Mouse (Mus musculus): ENCODE results near the gene Grap. TPM values are rescaled to one million over a fixed set of nuclear protein-coding genes. Genes with fewer than 3 reads are reported as not detected.
"Not testable (repeated sequence)": the region's sequence is repeated elsewhere in the genome, so short reads cannot be mapped to it uniquely, and the experiment has no call there.

Grap gene
- polyA plus RNA-seq, 1 experiment, result 7.7 TPM

- peaks cover 38% of the 10 kb centered on the region for H3K4me1 ChIP-seq (ENCODE audit: control insufficient read depth, insufficient read depth, insufficient read length, low read length)
- no peak overlapping the region for H3K27ac ChIP-seq (ENCODE audit: insufficient read depth, low read depth, low read length)
- TF ChIP-seq CTCF (IDR thresholded peaks at IDR 0.05; ENCODE audit: extremely low read depth, insufficient read length, insufficient replicate concordance, low read depth, low read length) (no peak), POLR2A (IDR thresholded peaks at IDR 0.05; ENCODE audit: low read depth, low read length) (no peak)
- H3K4me3 ChIP-seq (ENCODE audit: low read depth, low read length), result no peak overlapping the region
- no peaks in the 10 kb centered on the region for H3K27me3 ChIP-seq (ENCODE audit: control insufficient read depth, insufficient read depth, low read length)
- WGBS, result 73% methylated on average over 12 of the region's 12 CpGs
- H3K36me3 ChIP-seq (ENCODE audit: control insufficient read depth, insufficient read depth, low read length), result no peaks in the 10 kb centered on the region
These were observed 14.1 kb upstream of the Grap start for GRCm38 (mm10) chr11:61638764-61639536.

- Histone ChIP-seq H3K27ac (ENCODE audit: insufficient read depth, low read depth, low read length) (no peak overlapping the region), H3K27me3 (ENCODE audit: control insufficient read depth, insufficient read depth, low read length) (no peaks in the 10 kb centered on the region), H3K4me3 (ENCODE audit: low read depth, low read length) (no peak overlapping the region), H3K4me1 (ENCODE audit: control insufficient read depth, insufficient read depth, insufficient read length, low read length) (peaks cover 44% of the 10 kb centered on the region), H3K36me3 (ENCODE audit: control insufficient read depth, insufficient read depth, low read length) (no peaks in the 10 kb centered on the region)
- no peak for TF ChIP-seq CTCF (IDR thresholded peaks at IDR 0.05; ENCODE audit: extremely low read depth, insufficient read length, insufficient replicate concordance, low read depth, low read length)
- TF ChIP-seq POLR2A (IDR thresholded peaks at IDR 0.05; ENCODE audit: low read depth, low read length), result no peak
- WGBS, result 92% methylated on average over 6 of the region's 6 CpGs
These were observed 13.4 kb upstream of the Grap start for GRCm38 (mm10) chr11:61639601-61640177.

- H3K4me3 ChIP-seq (ENCODE audit: low read depth, low read length); H3K27ac ChIP-seq (ENCODE audit: insufficient read depth, low read depth, low read length); H3K36me3 ChIP-seq (ENCODE audit: control insufficient read depth, insufficient read depth, low read length); H3K27me3 ChIP-seq (ENCODE audit: control insufficient read depth, insufficient read depth, low read length): not testable (repeated sequence)
- WGBS, result 25% methylated on average over 9 of the region's 9 CpGs
- peaks cover 52% of the 10 kb centered on the region for H3K4me1 ChIP-seq (ENCODE audit: control insufficient read depth, insufficient read depth, insufficient read length, low read length)
These were observed 12.5 kb upstream of the Grap start for GRCm38 (mm10) chr11:61640585-61640984.

DNA sequence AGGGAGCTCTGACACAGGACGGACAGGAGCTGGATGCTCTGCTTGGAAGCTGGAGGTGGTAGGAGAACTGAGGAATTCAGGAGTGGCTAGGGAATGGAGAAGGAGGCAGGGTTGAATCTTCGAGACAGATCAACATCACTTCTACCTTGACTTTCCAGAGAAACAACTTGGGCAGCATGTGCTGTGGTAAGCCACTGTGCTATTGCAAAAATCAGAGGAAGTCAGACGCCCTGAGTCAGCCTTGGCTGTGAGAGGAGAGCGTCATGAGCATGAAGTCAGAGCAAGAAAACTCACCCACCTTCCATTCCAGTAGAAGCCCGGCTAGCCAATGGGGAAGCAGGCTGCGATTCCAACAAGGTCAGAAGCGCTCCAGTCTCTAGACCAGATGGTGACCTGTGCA is 11.0 kb upstream of the Grap start:
- H3K36me3 ChIP-seq (ENCODE audit: control insufficient read depth, insufficient read depth, low read length), result no peaks in the 10 kb centered on the region
- H3K4me3 ChIP-seq (ENCODE audit: low read depth, low read length), result no peak overlapping the region
- H3K27me3 ChIP-seq (ENCODE audit: control insufficient read depth, insufficient read depth, low read length), result no peaks in the 10 kb centered on the region
- 79% methylated on average over 7 of the region's 7 CpGs for WGBS
- no peak overlapping the region for H3K27ac ChIP-seq (ENCODE audit: insufficient read depth, low read depth, low read length)
- TF ChIP-seq CTCF (IDR thresholded peaks at IDR 0.05; ENCODE audit: extremely low read depth, insufficient read length, insufficient replicate concordance, low read depth, low read length) (no peak), POLR2A (IDR thresholded peaks at IDR 0.05; ENCODE audit: low read depth, low read length) (no peak)
- H3K4me1 ChIP-seq (ENCODE audit: control insufficient read depth, insufficient read depth, insufficient read length, low read length), result peaks cover 48% of the 10 kb centered on the region

DNA sequence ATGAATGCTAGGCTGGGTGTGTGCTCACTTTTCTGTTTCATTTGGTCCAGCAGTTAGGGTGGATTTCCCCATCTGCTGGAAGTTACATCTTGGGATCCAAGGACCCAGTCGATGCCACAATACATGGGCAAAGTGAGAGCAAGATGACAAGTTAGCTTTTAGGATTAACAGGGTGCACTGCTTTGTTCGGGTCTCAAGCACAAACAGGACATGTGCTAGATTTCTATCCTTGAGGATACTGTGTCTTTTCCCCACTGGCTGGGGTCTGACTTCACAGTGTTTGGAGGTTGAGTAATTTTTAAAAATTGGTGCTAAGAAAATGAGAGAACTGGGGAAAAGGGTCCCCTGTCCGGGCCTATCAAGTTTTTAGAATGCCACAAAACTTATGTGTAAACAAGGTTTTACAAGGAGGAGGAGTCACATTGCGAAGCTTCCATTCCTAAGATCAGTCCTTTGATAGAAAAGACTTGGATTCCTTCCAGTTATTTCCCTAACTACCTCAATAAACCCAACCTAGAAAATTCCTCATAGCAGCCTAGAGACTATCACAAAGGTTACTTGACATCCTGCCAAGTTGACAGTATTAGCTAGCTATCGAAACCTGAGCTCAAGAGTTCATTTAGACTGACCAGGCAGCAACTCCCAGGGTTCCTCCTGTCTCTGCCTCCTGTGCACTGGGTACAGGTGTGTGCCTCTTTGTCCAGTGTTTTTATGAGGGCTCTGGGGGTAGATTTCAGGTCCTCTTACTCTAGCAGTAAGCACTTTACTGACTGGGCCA is 9.7 kb upstream of the Grap start:
- H3K27me3 ChIP-seq (ENCODE audit: control insufficient read depth, insufficient read depth, low read length), result no peaks in the 10 kb centered on the region
- peak overlapping the region; percentile 83 for H3K27ac ChIP-seq (ENCODE audit: insufficient read depth, low read depth, low read length)
- 23% methylated on average over 5 of the region's 5 CpGs for WGBS
- no peak for TF ChIP-seq CTCF (IDR thresholded peaks at IDR 0.05; ENCODE audit: extremely low read depth, insufficient read length, insufficient replicate concordance, low read depth, low read length)
- TF ChIP-seq POLR2A (IDR thresholded peaks at IDR 0.05; ENCODE audit: low read depth, low read length), result no peak
- no peaks in the 10 kb centered on the region for H3K36me3 ChIP-seq (ENCODE audit: control insufficient read depth, insufficient read depth, low read length)
- no peak overlapping the region for H3K4me3 ChIP-seq (ENCODE audit: low read depth, low read length)
- H3K4me1 ChIP-seq (ENCODE audit: control insufficient read depth, insufficient read depth, insufficient read length, low read length), result peaks cover 47% of the 10 kb centered on the region

- WGBS, result 45% methylated on average over 11 of the region's 11 CpGs
- Histone ChIP-seq H3K36me3 (ENCODE audit: control insufficient read depth, insufficient read depth, low read length) (no peaks in the 10 kb centered on the region), H3K27ac (ENCODE audit: insufficient read depth, low read depth, low read length) (peak overlapping the region; percentile 13; the same call in 1 of the 2 replicates), H3K27me3 (ENCODE audit: control insufficient read depth, insufficient read depth, low read length) (no peaks in the 10 kb centered on the region), H3K4me1 (ENCODE audit: control insufficient read depth, insufficient read depth, insufficient read length, low read length) (peaks cover 53% of the 10 kb centered on the region), H3K4me3 (ENCODE audit: low read depth, low read length) (no peak overlapping the region)
- TF ChIP-seq CTCF (IDR thresholded peaks at IDR 0.05; ENCODE audit: extremely low read depth, insufficient read length, insufficient replicate concordance, low read depth, low read length), result no peak
These were observed 8.3 kb upstream of the Grap start for GRCm38 (mm10) chr11:61644576-61645326.
